Mouse (Mus musculus) retina, embryonic 14.5 days (tissue): ENCODE measurements around the gene Spo11.

ENCODE experiments used
- DNase-seq: peaks from one replicate; pipeline ENCODE4 v3.0.0-alpha.2; 2015; ENCODE audit warnings: low spot score

Gene Spo11

DNA sequence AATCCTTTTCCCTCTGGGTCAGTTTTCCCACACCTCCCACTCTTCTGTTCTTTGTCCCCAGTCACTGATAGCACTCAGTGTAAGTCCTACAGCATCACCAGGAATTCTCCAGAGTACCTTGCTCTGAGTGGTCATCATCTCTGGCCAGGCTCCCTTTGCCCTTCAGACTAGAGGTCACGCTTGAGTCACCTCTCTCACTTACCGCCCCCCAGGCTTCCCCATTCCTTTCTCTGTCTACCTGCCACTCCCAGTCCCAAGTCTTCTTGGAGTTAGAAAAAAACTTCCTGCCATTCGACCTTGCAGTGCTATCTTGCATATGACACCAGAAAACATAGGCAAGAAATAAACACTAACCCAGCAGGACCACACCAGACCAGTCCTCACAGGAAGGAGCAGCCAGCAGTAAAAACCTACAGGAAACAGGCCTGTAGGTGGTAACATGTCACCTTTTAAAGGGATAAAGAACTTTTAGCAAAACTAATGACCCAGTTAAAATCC is 32.8 kb downstream of the Spo11 start:
- no peak for DNase-seq

DNA sequence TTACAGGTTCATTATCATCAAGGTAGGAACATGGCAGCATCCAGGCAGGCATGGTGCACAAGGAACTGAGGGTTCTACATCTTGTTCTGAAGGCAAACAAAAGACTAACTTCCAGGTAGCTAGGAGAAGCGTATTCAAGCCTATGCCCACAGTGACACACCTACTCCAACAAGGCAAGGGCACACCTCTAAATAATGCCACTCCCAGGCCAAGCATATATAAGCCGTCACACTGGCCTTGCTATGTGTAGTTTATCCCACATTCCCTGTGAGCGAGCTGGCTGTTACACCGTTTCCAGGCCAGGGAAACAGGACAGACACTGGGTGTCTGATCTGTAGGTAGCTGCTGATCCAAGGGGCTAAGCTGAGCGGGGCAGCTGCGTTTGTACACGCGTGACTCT is 33.9 kb downstream of the Spo11 start:
- DNase-seq, result no peak

DNA sequence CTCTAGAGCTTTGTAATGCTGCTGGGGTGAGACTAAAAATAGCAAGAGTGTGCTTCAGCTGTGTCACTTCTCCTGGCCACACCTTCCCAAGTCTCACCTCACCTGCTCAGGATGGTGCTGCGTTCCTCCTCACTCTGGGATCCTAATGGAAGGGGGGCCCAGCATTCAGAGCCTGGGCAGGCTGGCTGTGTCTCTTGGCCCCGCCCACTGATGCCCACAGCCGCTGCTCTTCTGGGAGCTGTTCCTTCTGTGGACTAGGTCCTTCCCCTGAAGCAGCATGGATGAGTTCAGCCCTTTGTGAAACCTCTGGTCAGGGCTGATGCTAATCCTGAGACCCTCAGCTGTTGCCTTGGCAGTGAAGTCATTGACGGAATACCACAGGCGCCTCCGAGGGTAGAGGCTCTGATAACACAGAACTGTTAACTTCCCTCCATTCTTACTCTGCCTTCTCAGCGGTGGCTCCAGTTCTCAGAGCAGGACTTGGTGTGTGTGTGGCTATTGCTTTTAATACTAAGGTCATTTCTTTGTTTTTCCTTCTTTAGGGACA is 37.3 kb downstream of the Spo11 start:
- DNase-seq, result no peak

DNA sequence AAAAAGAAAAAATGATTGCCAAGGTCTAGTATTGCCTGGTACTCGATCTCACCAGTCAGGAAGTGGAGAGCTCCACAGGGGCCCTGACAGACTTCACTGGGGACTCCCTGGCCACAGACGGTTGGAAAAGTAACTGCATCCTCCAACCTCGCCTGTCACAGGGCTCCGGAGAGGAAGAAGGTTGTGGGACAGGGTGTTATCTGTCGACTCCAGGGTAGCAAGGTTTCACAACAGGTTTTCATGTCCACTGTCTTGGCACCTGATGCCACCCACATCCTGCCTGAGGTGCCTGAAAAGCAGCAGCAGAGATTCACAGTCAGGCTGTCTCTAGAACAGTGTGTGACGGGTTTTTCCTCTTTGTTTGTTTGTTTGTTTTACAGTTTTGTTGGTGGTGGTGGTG is 40.4 kb downstream of the Spo11 start:
- no peak for DNase-seq

DNA sequence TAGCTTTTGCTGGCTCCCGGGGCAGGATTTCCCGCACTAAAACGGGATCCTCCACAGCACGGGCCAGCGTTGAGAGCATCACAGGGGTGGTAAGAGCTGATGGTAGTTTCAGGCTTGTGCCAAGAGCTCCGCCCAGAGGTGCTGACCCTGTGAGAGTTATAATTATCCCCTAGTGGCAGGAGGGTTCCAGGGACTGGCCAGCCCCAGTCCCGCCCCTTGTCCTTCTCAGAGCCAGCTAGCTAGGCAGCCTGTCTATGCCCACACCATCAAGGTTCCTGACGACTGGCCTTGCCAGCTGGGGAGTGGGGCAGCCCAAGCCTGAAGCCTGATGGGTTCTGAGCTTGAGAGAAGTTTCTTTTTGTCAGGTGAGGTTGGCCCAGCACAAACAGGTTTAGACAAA is 41.1 kb downstream of the Spo11 start:
- peak; percentile 62 for DNase-seq

DNA sequence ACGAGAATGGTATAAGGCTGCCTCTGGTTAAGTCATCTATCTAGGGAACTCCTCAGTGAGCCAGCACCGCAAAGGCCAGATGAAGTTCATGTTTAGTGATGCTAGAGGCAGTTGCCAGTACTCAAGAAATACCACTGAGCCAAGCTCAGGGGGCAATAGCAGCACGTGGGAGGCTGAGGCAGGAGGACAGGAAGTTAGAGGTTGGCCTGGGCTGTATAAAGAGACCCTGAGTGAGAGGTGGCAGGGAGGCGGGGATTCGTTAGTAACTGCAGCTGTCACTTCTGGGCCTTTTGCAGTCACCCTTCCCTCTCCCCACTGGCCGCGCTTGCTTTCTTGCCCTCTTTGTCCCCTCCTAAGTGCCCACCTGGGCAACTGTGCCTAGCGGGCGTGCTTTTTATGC is 41.8 kb downstream of the Spo11 start:
- DNase-seq, result peak; percentile 23

DNA sequence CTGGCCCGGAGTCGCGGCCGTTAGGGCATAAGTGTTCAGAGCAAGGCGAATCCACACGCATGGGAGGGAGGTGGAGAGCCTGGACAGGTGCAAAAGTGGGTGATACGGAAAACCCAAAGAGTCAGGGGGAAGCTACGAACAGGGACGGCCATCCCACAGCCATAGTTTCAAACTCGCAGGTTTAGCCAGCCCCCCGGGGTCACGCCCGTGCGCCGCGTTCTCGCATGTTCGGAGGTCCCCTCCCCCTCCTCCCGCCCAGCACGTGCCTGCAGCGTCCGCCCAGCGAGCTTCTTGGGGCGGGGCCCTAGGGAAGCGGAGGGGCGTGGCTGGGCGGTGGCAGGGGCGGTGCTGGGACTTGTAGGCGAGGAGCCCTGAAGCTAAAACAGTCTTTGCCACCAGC is 42.3 kb downstream of the Spo11 start:
- peak; percentile 92 for DNase-seq

DNA sequence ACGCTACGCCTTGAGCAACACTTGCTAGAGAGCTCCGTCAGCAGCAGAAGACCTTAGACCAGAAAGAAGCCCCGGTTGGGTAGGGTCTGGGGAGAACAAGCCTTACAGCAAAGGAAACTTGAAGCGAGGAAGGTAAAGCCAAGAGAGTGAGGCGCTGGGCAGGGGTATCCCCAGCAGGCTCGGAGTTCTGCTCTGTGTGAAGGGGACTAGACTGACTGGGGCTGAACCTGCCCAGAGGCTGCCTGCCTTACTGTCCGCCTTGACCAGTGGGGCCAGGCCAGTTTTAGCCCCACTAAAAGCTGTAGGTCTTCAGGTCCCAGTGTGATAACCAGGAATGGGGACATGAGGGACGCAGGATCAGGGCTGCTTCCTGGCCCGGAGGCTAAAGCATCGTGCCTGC is 42.9 kb downstream of the Spo11 start, which contains the start of gene Rbm38:
Rbm38 (plus strand) TSS at position 69 of the 400 bp plus-strand sequence.
- DNase-seq, result no peak

DNA sequence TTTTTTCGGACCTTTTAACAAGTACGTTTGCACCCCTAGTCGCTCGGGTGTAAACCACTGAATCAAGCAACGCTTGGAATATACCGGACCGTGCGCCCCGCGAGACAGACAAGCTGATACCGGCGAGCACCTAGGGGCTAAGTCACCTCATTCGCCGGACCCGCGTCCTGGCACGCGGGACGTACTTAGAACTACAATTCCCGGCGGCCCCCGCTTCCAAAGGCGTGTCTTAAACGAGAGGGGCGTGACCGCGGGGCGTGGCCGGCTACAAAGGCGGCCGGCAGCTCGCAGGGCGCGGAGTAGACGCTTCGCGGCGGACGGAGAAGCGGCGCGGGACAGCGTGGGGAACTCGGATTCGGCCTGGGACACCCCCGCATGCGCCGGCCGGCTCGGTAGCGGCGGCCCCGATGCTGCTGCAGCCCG is 44.1 kb downstream of the Spo11 start:
- DNase-seq, result peak; percentile 95

DNA sequence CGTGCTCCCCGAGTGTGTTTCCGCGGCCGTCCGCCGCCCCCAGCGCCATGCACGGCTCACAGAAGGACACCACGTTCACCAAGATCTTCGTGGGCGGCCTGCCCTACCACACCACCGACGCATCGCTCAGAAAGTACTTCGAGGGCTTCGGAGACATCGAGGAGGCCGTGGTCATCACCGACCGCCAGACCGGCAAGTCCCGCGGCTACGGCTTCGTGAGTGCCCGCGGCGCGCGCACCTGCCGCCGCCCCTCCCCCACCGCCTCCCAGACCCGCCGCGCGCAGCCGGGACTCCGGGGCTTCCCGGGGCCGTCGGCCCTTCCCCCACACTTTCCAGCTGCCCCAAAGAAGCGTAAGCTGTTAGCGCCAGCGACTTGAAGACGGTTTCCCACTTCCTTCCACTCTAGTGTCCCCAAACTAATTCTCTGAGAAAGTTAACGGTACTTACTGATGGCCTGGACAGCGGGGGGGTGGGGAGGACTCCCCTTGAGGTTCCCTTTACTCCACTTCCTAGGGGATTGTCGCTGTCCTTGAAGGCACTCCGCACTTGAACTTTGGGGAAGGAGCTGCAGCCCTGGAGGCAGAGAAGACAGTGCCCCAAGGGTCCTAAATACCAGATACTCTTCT is 44.7 kb downstream of the Spo11 start:
- peak; percentile 67 for DNase-seq

DNA sequence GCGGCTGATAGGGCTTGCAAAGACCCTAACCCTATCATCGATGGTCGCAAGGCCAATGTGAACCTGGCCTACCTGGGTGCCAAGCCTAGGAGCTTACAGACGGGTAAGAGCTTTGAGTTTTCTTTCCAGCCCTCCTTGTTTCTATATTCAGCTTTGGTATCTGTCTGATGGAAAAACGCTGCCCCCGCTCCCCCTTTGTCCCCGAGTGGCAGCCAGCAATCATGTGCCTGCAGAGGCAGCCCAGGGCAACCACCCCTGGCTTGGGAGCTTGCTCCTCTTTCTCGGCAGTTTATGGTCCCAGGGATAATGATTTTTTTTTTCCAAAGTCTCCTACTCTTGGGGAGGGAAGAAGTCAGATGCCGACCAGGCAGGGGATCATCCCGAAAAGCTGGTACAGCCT is 45.3 kb downstream of the Spo11 start:
- DNase-seq, result no peak

DNA sequence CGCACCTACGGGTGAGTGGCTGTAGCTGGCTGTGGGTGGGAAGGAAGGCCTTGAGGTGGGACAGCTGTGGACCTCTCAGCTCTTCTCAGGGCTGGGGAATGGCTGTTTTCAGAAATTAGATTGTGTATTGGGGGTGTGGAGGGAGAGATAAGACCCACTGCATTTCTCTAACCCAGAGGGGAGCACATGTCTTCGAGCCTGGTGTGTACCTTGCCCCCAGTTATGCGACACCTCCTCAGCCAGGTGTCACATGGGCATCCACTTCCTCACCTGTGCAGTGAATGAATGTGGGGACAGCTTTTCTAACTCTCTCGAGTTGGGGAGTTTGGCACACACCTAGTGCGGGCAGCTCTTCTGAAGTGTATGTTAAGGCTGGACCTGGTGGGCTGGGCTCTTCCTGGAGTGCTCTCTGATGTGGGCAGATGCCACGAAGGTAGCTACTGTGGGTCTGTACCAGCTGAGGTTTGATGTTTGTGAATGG is 45.9 kb downstream of the Spo11 start:
- no peak for DNase-seq

DNA sequence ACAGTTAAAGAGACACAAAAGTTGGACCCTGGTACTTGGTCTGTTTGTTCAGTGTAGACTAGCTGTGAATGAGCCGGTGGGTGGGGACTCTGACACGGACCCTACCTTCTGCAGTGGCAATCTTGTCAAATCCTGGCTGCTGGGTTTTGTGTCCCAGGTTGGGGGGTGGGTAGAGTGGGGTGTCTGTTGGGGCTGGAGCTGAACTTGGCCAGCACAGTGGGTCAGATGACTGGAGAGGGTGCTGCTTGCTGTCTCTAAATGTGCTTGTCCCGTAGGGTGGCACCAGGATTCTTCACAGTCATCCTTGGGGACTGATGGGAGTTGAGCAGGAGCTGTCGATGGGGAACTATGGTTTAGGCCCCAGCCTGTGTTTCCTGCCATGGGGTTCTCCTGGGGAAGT is 46.5 kb downstream of the Spo11 start:
- no peak for DNase-seq

DNA sequence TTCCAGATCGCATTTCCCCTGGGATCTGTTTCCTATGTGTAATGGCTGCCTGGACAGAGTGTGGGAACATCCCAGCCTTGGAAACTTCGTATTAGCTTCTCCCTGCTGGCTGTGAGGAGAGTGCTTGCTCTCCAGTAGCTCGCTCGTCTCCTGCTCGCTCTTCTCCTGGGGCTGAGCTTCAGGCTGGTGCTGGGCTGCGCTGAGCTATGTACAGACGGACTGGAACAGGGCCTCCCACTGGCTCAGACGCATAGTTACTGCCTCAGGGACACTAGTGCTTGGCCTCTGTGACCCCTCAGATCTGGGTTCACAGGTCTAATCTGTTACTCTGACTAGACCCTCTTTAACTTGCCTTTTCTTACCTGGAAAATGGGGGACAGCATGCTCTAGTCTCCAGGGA is 46.9 kb downstream of the Spo11 start:
- no peak for DNase-seq

DNA sequence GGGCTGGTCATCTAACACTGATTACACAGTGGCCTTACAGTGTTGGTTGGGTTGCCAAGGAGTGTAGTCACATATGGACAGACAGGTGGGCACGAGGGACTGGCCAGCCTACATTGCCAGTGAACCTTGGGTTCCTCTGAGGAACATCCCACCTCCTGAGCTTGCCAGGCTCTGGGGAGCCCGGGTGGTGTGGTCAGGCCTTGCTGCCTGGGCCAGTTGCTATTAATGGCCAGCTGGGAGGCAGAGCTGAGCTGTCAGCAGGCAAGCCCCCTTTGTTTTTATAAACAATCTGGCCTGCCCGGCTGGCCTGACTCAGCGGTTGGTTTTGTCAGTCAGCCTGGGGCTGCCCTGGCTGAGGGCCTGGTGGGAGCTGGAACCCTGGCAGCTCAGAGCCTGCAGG is 47.4 kb downstream of the Spo11 start:
- no peak for DNase-seq

DNA sequence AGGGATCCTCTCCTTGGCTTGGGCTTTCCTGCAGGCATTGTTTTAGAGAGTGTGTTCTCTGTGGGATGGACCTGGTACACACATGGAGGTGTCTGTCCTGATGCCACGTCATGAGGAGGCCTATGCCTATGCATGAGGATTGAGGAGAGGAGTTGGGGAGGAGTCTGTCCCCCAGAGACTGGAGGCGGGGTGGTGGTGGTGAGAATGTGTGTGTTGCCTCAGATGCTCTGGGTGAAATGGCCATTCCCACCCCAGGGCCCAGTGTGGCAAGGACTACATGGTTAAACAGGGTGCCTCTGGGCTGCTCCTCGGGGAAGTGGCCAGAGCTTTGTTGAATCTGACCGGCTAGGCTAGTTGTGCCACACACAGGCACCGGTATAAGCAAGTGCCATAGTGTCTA is 48.8 kb downstream of the Spo11 start:
- no peak for DNase-seq

DNA sequence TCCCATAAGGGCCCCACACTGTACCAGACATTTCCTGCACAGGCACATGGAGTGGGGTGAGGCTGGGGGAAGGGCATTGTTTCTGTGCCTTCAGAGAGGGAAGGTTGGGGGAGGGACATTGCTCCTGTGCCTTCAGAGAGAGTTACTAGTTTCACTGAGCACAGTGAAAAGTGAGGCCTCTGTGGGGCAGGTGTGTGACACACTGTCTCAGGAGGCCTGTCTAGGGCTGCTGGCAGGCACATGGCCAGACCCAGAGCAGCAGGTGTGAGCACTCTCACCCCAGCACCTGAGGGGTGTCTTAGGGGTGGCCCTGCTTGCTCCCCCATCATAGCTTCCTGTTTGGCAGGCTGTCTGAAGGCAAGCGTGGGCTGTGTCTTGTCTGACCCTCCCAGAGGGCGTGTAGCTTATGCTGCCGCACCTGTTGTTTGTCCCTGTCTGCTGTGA is 49.2 kb downstream of the Spo11 start:
- no peak for DNase-seq

DNA sequence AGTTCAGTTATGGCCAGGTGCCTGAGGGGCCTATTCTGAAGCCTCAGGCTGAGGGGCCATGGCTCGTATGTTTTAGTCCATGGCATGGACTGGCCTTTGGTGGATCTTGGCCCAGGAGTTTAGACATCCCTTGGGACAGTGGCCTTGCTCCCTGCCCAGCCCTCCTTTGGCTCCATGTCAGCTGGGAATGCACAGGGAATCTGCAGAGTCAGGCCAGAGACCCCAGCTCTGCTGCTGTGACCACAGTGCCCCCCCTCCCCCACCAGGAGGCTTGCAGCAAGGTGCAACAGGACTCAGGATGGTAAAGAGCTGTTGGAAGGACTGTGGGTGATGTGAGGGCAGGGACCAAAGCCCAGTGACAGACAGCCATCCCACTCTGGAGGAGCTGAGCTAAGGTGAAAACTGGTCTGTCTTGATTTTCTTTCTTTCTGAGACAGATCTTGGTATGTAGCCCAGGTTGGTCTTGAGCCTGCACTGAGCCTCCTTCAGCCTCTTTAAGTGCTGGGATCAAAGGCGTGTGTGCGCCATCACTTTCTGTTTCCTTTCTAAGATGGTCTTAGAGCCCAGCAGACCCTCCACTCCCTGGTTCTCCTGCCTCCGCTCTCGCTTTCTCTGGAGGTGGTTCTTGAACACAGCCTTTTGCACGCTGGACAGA is 49.8 kb downstream of the Spo11 start:
- no peak for DNase-seq

DNA sequence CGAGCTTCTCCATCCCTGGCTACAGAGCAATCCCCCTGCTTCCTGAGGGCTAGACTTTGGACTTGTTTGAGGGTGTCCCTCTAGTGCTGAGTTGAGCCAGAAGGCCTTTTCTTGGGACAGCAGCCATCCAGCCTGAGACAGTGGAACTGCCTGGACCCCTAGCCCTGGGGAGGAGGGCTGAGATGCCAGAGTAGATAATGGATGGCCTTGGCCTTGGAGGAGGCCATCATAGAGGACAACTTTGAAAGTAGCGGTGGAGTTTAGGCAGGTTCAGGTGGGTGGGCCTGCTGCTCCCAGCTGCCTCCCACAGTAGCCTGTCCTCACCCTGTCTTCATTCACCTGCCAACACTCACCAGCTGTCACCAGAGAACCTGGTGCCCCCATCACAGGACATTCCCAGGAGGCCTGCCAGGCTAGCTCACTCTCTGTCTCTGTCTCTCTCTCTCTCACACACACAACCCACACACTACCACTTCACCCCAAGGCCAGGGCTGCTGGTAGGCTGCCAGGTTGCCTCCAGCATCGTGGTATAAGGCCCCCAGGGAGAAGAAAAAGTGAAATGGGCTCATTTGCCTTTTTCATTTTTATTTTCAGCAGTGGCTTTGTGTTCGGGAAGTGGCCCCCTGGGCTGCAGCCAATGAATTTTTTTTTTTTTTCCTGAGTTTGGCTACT is 50.5 kb downstream of the Spo11 start:
- DNase-seq, result no peak

DNA sequence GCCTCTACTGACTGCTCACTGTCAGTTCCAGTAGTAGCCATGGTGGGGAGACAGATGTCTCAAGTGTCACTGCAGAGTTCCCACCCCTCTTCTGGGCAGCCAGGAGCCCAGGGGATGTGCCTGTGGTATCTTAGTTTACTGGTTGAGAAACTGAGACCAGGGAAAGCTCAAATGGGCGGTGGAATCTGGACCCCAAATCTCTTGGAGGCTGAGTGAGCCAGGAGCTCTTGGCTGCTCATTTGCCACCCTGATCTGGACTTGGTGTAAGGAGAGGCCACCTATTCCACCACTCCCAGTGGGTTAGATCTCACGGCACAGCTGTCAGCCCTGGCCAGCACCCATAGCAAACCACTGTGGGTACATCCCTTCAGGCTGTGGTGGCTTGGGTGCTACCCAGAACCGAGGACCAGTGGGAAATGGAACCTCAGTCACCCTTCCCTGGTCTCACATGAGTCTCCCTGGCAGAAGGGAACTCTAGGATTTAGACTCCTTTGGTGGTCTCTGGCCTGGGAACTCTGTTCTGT is 51.1 kb downstream of the Spo11 start:
- no peak for DNase-seq

DNA sequence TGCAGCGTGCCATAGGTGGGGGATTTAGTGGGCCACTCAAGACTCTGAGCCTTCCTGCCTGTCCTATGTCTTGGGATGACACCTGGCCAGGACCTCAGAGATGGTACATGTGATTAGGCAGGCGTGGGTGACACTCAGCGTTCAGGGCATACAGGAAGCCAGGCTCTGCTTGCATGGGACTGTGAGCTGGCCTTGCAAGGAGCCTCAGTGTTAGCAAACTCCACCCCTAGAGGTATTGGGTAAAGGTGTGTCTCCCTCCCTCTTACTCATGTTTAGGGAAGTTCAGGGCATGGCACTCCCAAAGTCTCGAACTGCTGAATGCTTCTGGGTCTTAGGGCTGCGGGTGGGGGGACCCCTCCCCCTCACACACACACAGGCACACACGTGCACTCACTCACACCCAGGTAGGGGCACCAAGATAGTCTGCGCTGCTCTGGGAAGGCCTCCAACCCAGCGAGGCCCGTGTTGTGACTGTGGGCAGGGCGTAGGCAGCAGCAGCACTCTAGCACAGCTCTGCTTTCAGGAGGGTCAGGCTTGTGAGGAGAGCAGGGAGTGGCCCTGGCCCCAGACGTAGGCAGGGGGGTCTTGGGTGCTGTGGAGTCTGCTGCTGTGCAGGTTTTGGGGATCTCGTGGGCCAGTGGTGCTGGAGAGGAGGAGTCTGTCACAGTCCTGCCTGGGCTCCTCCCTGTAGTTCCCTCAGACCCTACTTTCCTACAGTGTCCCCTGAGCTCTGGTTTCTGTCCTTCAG is 53.3 kb downstream of the Spo11 start:
- no peak for DNase-seq

DNA sequence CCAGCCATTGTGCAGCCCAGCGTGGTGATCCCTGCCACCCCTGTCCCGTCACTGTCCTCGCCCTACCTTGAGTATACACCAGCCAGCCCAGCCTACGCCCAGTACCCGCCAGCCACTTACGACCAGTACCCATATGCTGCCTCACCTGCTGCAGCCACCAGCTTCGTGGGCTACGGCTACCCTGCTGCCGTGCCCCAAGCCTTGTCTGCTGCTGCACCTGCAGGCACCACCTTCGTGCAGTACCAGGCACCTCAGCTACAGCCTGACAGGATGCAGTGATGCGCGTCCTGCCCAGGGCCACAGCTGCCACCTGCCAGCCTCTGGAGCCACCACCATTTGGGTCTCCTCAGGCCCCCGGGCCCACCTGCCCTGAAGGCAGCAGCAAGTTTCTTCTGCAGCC is 56.0 kb downstream of the Spo11 start:
- no peak for DNase-seq
